Mouse (Mus musculus): Measurements from ENCODE around the gene Eef1akmt3. TPM values are rescaled to one million over a fixed set of nuclear protein-coding genes. Genes with fewer than 3 reads are reported as not detected.

Eef1akmt3 gene
- polyA plus RNA-seq, 1 experiment from 2014 or later = 0.27 TPM

DNA sequence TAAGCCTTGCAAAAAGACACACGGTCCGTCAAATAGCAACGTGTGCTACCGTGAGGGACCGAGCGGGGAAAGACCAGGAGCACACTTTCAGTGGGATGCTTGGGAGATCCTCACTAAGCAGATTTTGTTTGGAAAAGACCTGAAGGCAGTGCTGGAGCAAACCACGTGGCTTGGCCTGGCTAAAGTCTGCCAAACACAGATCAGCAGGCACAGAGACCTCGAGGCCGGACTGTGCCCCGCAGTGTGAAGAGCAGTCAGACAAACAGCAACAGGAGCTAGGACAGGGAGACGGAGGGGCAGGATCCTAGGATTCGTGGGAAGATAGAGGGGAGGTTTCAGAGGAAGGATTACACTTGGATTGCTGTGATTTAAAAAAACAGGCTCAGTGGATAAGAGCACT lies 5.0 kb downstream of the Eef1akmt3 start:
- Histone ChIP-seq H3K27me3 (replicated peaks; ENCODE audit: insufficient read depth, low read length) (no peaks in the 10 kb centered on the region), H3K4me1 (ENCODE audit: insufficient read depth, low read depth, low read length) (no peaks in the 10 kb centered on the region), H3K9me3 (ENCODE audit: low read length) (no peaks in the 10 kb centered on the region), H3K36me3 (ENCODE audit: insufficient read depth, low read length) (no peaks in the 10 kb centered on the region), H3K9ac (replicated peaks; ENCODE audit: low read depth) (no peak overlapping the region), H3K4me2 (replicated peaks; ENCODE audit: low read depth, low read length) (no peak overlapping the region), H3K4me3 (ENCODE audit: low read depth, low read length) (no peak overlapping the region), H3K27ac (ENCODE audit: low read length) (no peak overlapping the region)
- ATAC-seq (no peak), DNase-seq (ENCODE audit: low spot score) (no peak)
- TF ChIP-seq EP300 (IDR thresholded peaks at IDR 0.05) (no peak), CTCF (IDR thresholded peaks at IDR 0.05) (no peak)
- 72% methylated on average over 12 of the region's 12 CpGs for WGBS

DNA sequence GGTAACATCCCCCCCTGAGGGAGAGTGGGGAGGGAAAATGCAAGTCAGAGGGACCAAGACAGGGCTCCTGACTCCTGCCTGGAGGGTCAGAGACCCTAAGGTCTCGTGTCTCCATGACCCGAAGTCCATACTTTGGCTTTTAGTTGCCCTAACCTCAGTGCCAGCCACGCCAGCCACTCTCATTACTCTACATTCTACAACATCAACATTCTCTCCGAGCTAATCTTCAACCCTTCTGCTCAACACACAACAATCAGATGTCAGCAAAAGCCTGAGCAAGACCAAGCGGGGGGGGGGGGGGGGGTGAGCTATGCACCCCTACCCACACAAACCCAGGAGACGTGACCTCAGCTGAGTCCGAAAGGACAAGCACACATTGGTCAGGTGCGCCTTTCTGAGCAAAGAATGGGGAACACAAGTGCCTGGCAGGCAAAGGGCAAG lies 8.0 kb downstream of the Eef1akmt3 start:
- WGBS = 76% methylated on average over 7 of the region's 8 CpGs
- Histone ChIP-seq H3K4me2 (replicated peaks; ENCODE audit: low read depth, low read length) (no peak overlapping the region), H3K9ac (replicated peaks; ENCODE audit: low read depth) (no peak overlapping the region), H3K27me3 (replicated peaks; ENCODE audit: insufficient read depth, low read length) (no peaks in the 10 kb centered on the region), H3K4me3 (ENCODE audit: low read depth, low read length) (no peak overlapping the region), H3K9me3 (ENCODE audit: low read length) (no peaks in the 10 kb centered on the region), H3K4me1 (ENCODE audit: insufficient read depth, low read depth, low read length) (no peaks in the 10 kb centered on the region), H3K36me3 (ENCODE audit: insufficient read depth, low read length) (no peaks in the 10 kb centered on the region), H3K27ac (ENCODE audit: low read length) (no peak overlapping the region)
- DNase-seq (ENCODE audit: low spot score) (no peak), ATAC-seq (no peak)
- TF ChIP-seq CTCF (IDR thresholded peaks at IDR 0.05) = no peak
- no peak for TF ChIP-seq EP300 (IDR thresholded peaks at IDR 0.05)

DNA sequence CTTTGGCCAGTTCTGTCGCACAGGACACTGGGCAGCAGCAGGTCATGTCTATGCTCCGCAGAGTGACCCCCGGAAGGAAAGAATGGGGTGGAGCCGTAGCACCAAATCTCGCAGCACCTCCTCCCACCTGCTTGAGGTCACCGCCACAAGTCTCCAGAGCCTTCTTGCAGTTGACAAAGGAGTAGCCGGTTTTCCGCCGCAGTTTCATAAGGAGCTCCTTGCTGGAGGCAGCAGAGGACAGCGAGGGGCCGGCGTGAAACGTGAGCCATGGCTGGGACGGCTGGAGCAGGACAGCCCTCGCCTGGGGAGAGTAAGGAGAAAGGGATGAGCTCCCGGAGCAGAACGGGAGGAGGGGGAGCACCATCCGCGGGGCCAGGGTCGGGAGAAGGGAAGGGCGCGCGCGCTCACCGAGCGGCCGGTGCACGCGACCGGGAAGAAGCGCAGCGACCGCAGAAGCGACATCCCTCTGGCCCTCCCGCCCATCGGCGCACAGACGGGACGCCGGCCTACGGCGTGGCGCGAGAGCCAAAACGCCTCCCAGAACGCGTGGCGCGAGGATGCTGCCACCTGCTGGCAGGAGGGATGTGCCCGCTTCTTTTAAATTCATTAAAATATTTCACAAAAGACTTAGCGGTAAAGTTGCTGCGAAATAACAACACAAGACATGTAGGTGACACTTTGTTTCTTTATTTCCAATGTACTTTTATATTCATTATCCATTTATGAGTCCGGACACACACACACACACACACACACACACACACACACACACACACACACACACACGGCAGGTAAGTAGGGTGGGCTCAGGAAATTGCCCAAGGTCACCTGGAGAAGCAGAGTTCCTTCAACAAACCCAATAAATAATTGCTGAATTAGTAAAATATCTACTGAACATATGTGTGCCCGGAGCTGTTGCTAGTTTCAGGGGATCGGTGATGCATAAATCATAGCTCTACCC lies 10.7 kb downstream of the Eef1akmt3 start, which contains the start of gene Tsfm:
Gene Tsfm (minus strand): TSS at position 505 of the 961 bp plus-strand sequence.
- H3K9me3 ChIP-seq (ENCODE audit: low read length) = no peaks in the 10 kb centered on the region
- ATAC-seq (peak; percentile 94), DNase-seq (ENCODE audit: low spot score) (peak; percentile 94)
- H3K27me3 ChIP-seq (replicated peaks; ENCODE audit: insufficient read depth, low read length) = no peaks in the 10 kb centered on the region
- TF ChIP-seq CTCF (IDR thresholded peaks at IDR 0.05) = peak; percentile 97
- TF ChIP-seq EP300 (IDR thresholded peaks at IDR 0.05) = no peak
- H3K4me2 ChIP-seq (replicated peaks; ENCODE audit: low read depth, low read length) = peak within 1 kb of the TSS; percentile 88
- peak within 1 kb of the TSS; percentile 74 for H3K9ac ChIP-seq (replicated peaks; ENCODE audit: low read depth)
- 5% methylated on average over 56 of the region's 56 CpGs for WGBS
- H3K36me3 ChIP-seq (ENCODE audit: insufficient read depth, low read length) = no peaks in the 10 kb centered on the region; the same call in 1 of the 2 replicates
- peak within 1 kb of the TSS; percentile 84 for H3K4me3 ChIP-seq (ENCODE audit: low read depth, low read length)
- H3K27ac ChIP-seq (ENCODE audit: low read length) = peak within 1 kb of the TSS; percentile 82
- no peaks in the 10 kb centered on the region for H3K4me1 ChIP-seq (ENCODE audit: insufficient read depth, low read depth, low read length)

DNA sequence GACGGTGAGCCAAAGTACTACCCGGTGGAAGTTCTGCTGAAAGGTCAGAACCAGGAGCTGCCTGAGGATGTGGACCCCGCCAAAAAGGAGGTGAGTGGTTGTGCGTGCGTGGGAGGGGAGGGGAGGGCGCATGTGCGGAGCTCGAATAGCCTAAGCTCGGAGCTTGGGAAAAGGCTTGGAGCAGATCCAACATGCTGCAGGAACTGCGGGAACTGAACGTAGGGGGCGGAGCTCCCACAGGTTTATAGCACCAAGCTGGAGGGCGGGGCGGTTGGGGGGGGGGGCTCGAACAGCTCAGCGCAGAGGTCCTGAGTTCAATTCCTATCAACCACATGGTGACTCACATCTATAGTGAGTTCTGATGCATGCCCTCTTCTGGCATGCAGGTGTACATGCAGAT lies 22.9 kb downstream of the Eef1akmt3 start:
- H3K4me1 ChIP-seq (ENCODE audit: insufficient read depth, low read depth, low read length) = no peaks in the 10 kb centered on the region
- H3K36me3 ChIP-seq (ENCODE audit: insufficient read depth, low read length) = 0 out of 2 replicates have a peak, but pooled peaks cover 3% of the 10 kb centered on the region
- TF ChIP-seq CTCF (IDR thresholded peaks at IDR 0.05) (no peak), EP300 (IDR thresholded peaks at IDR 0.05) (no peak)
- no peak for ATAC-seq
- DNase-seq (ENCODE audit: low spot score) = no peak
- no peak overlapping the region for H3K4me3 ChIP-seq (ENCODE audit: low read depth, low read length)
- H3K27ac ChIP-seq (ENCODE audit: low read length) = no peak overlapping the region
- H3K27me3 ChIP-seq (replicated peaks; ENCODE audit: insufficient read depth, low read length) = no peaks in the 10 kb centered on the region
- WGBS = 69% methylated on average over 16 of the region's 16 CpGs
- no peaks in the 10 kb centered on the region for H3K9me3 ChIP-seq (ENCODE audit: low read length)
- H3K4me2 ChIP-seq (replicated peaks; ENCODE audit: low read depth, low read length) = no peak overlapping the region
- no peak overlapping the region for H3K9ac ChIP-seq (replicated peaks; ENCODE audit: low read depth)

DNA sequence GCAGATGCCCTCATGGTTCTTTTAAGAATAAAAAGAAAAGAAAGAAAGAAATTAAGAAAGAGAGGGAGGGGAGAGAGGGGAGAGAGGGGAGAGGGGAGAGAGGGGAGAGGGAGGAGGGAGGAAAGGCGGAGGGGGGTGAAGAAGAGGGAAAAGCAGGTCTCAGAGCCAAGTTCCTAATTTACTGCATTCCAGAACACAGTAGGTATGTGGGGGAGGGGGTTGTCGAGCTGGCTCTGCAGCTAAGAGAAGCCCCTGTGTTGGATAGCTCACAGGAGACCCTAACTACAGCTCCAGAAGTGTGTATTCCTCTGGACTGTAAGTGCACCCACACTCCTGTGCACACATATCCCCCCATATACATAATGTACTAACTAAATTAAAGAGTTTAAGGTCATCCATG lies 24.2 kb downstream of the Eef1akmt3 start:
- no peak for TF ChIP-seq EP300 (IDR thresholded peaks at IDR 0.05)
- no peak for TF ChIP-seq CTCF (IDR thresholded peaks at IDR 0.05)
- DNase-seq (ENCODE audit: low spot score) = no peak
- no peak for ATAC-seq
- Histone ChIP-seq H3K36me3 (ENCODE audit: insufficient read depth, low read length) (no peaks in the 10 kb centered on the region), H3K4me2 (replicated peaks; ENCODE audit: low read depth, low read length) (no peak overlapping the region), H3K4me1 (ENCODE audit: insufficient read depth, low read depth, low read length) (no peaks in the 10 kb centered on the region), H3K9me3 (ENCODE audit: low read length) (no peaks in the 10 kb centered on the region), H3K4me3 (ENCODE audit: low read depth, low read length) (no peak overlapping the region), H3K9ac (replicated peaks; ENCODE audit: low read depth) (no peak overlapping the region), H3K27me3 (replicated peaks; ENCODE audit: insufficient read depth, low read length) (no peaks in the 10 kb centered on the region), H3K27ac (ENCODE audit: low read length) (no peak overlapping the region)
- 12% methylated on average over 2 of the region's 2 CpGs for WGBS

DNA sequence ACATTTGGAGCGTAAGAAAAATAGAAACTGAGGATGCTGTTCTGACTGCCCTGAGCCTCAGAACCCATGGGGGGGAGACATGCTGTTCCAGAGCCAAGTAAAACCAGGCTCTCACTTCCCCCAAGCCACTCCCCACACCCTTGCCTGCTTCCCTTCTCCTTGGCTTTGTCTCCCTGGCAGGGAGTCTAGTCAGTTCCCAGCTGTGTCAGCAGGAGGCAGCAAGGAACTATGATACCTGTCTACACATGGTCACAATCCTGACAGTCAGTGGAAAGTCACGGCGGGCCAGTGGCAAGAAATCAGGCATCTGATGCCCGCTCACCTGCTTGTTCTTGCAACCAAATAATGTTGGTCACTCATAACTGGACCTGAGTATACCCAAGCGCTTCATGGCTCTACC lies 24.8 kb downstream of the Eef1akmt3 start:
- Histone ChIP-seq H3K4me1 (ENCODE audit: insufficient read depth, low read depth, low read length) (no peaks in the 10 kb centered on the region), H3K4me3 (ENCODE audit: low read depth, low read length) (no peak overlapping the region), H3K27ac (ENCODE audit: low read length) (no peak overlapping the region), H3K27me3 (replicated peaks; ENCODE audit: insufficient read depth, low read length) (no peaks in the 10 kb centered on the region), H3K9ac (replicated peaks; ENCODE audit: low read depth) (no peak overlapping the region), H3K9me3 (ENCODE audit: low read length) (no peaks in the 10 kb centered on the region), H3K4me2 (replicated peaks; ENCODE audit: low read depth, low read length) (no peak overlapping the region), H3K36me3 (ENCODE audit: insufficient read depth, low read length) (no peaks in the 10 kb centered on the region)
- DNase-seq (ENCODE audit: low spot score) (no peak), ATAC-seq (no peak; the same call in 1 of the 2 replicates)
- TF ChIP-seq EP300 (IDR thresholded peaks at IDR 0.05) = no peak
- peak; percentile 65 for TF ChIP-seq CTCF (IDR thresholded peaks at IDR 0.05)
- 54% methylated on average over 5 of the region's 5 CpGs for WGBS
